Mouse (Mus musculus): ENCODE results near the gene Jmjd8. TPM values are rescaled to one million over a fixed set of nuclear protein-coding genes. Genes with fewer than 3 reads are reported as not detected.

Gene Jmjd8
- polyA plus RNA-seq, 2 experiments from 2014 or later = 11.4 to 21.9 TPM

GRCm38 (mm10) chr17:25808789-25809605 lies 19.7 kb upstream of the Jmjd8 start, which contains the start of gene Fbxl16:
Gene Fbxl16 (plus strand): TSS chr17:25809085.
- no peak for ATAC-seq

DNA sequence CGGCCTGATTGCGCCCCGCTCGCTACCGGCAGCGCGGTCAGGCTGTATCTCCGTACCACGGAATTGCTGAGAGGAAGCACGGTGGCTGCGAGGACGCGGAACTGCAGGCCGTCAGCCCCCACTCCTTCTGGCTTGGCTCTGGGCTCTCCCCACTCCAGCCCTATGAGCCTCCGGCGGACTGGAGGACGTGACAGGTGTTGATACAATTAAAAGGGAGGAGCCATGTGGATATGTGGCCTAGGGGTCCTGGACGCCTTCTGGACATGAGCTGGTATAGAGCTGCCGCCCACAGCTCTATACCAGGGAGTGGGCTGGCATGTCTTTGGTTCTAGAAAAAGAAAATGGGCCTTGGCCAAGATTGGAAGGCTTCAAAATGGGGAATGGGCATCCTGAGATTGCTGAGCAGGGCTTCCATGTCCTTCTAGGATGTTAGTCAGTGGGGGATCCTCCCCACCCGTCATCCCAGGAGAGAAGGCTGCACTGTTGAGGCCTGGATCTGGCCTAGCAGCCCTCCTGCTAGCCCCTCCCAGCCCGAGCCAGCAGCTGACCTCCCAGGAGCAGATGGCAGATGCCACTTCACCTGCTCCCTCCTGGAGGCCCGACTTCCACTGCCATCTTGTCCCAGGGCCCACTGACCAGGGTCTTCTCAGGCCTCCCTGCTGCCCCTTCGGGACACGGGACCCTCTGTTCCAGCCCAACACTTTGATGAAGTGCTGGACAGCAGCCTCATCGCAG lies 18.9 kb upstream of the Jmjd8 start:
- no peak for ATAC-seq

GRCm38 (mm10) chr17:25810890-25811289 lies 17.8 kb upstream of the Jmjd8 start:
- no peak for ATAC-seq

- peak; percentile 43 for ATAC-seq
Measured at GRCm38 (mm10) chr17:25813471-25813870, 15.2 kb upstream of the Jmjd8 start.

- ATAC-seq = no peak
Measured at GRCm38 (mm10) chr17:25817662-25818061, 11.0 kb upstream of the Jmjd8 start.

DNA sequence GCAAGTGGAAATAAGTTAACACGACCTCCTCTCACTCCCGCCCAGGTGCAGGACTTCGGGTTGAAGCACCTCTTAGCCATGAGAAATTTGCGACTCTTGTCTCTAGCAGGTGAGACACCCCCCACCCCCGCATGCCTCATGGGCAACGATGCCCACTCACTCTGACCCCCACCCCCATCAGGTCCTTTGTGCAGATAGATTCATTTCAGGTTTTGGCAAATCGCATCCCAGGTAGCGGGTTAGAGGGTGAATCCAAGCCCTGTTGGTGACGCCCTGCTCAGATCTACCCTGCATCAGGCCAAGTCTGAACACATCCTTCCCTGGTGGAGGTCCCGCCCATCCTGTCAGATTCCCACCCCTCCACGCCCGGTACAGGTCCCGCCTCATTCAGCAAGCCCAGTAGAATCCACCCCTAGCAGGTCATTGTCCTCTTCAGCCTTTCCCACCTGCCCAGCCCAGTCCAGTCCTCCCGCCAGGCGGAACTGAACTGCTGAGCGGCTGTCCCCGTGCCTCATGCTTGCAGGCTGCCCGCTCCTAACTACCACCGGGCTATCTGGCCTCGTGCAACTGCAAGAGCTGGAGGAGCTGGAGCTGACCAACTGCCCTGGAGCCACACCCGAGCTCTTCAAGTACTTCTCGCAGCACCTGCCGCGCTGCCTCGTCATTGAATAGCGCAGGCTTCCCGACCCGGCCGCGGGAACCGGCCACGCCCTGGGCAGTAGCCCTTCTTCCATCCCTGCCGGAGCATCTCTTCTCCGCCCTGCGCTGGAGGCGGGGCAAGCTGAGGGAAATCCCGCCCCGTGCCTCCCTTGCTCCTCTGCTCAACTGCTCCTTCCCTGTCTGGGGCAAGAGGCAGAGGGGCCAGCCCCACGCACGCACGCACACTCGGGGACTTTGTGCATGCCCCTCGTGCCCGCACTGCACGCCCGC lies 9.6 kb upstream of the Jmjd8 start:
- ATAC-seq = no peak

- peak; percentile 94 for ATAC-seq
Measured at GRCm38 (mm10) chr17:25823452-25823851, 5.2 kb upstream of the Jmjd8 start, which contains the start of gene Wdr24. Gene Wdr24 (plus strand): TSS chr17:25823627.

DNA sequence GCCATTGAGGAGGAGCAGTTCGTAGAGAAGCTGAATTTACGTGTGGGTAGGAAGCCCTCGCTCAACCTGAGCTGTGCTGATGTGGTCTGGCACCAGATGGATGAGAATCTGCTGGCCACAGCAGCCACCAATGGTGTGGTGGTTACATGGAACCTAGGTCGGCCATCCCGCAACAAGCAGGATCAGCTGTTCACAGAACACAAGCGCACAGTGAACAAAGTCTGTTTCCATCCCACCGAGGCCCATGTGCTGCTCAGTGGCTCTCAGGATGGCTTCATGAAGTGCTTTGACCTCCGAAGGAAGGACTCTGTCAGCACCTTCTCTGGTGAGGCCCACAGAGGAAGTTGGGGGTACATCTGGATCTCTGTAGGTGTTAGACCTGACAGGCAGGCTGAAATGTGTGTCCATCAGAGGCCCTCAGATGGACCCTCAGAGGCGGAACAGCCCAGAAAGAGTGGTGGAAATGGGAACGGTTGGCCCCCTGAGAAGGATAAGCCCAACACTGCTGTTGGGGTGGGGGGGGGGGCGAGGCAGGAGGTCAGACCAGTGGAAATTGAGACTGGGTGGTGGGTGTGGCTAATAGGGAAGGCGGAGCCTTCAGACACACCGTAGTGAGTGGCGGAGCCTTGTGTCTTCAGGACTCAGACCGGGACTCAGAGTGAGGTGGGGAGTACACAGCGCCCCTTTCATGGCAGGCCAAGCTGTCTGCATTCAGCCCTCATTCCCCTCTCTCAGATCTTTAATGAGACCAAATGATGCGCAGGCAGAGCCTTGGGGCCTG lies 4.1 kb upstream of the Jmjd8 start:
- no peak for ATAC-seq

GRCm38 (mm10) chr17:25825311-25825710 lies 3.4 kb upstream of the Jmjd8 start:
- no peak for ATAC-seq

- ATAC-seq = no peak
Measured at GRCm38 (mm10) chr17:25825984-25826570, 2.6 kb upstream of the Jmjd8 start.

DNA sequence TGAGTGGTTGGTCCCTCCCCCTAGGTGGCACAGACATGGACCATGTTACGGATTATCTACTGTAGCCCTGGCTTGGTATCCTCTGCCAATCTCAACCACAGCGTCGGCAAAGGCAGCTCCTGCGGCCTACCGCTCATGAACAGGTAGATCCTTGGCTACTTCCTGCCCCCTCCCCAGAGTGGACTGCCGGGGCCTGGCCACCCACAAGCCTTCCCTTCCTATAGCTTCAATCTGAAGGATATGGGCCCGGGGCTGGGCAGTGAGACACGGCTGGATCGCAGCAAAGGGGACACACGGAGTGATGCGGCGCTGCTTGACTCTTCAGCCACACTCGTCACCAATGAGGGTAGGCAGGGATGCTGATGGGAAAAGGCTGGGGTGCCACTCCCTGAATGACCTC lies 1.7 kb upstream of the Jmjd8 start:
- ATAC-seq = no peak

DNA sequence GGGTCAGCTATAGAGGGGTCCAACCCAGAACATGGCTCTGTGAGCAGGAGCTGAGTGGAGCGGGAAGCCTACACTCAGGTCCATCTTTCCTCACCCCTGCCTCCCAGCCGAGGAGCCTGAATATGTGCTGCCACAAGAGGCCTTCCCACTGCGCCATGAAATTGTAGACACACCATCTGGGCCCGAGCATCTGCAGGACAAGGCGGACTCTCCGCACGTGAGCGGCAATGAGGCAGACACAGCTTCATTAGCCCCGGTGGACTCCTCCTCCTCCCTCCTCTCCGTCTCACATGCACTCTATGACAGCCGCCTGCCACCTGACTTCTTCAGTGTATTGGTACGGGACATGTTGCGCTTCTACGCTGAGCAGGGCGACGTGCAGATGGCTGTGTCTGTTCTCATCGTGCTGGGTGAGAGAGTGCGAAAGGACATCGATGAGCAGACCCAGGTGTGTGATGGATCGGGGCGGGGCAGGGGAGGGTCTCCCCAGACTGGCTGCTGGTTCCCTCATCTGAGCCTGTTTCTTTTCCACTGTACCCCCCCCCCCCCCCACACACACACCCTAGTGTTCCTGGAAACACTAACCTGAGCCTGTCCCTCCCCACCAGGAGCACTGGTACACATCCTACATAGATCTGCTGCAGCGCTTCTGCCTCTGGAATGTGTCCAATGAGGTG lies 983 bp upstream of the Jmjd8 start:
- ATAC-seq = no peak

GRCm38 (mm10) chr17:25828223-25828594 lies 458 bp upstream of the Jmjd8 start:
- ATAC-seq = no peak

GRCm38 (mm10) chr17:25829558-25830017 lies 921 bp downstream of the Jmjd8 start:
- ATAC-seq = no peak

- ATAC-seq = no peak
Measured at GRCm38 (mm10) chr17:25830200-25830753, 1.6 kb downstream of the Jmjd8 start.

DNA sequence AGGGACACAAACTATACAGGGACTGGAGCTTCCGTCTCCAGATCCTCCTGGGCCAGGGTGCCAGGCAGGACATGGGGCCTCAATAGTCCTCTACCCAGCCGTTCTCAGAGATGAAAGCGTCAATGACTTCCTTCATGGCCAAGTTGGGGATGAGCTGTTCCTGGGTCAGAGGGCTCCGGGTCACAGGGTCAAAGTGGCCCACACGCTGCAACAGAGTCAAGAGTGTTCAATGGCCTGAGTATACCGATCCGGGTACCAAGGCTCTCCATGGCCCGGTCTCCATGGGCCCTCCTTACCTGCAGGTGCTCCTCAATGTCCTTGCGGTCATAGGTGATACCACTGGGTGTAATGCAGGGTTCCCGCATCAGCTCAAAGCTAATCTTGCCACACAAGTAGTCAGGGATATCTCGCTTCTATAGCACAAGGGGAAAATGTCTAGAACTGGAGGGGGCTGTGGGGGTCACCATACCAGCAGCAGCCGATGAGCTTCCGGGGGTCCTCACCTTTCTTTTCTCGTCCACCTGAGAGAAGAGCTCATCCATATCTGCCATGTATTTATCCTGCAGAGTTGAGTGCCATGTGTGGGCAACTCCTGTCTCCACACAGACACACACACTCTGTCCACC lies 2.3 kb downstream of the Jmjd8 start:
- no peak for ATAC-seq

GRCm38 (mm10) chr17:25831451-25832281 lies 3.0 kb downstream of the Jmjd8 start:
- ATAC-seq = no peak

DNA sequence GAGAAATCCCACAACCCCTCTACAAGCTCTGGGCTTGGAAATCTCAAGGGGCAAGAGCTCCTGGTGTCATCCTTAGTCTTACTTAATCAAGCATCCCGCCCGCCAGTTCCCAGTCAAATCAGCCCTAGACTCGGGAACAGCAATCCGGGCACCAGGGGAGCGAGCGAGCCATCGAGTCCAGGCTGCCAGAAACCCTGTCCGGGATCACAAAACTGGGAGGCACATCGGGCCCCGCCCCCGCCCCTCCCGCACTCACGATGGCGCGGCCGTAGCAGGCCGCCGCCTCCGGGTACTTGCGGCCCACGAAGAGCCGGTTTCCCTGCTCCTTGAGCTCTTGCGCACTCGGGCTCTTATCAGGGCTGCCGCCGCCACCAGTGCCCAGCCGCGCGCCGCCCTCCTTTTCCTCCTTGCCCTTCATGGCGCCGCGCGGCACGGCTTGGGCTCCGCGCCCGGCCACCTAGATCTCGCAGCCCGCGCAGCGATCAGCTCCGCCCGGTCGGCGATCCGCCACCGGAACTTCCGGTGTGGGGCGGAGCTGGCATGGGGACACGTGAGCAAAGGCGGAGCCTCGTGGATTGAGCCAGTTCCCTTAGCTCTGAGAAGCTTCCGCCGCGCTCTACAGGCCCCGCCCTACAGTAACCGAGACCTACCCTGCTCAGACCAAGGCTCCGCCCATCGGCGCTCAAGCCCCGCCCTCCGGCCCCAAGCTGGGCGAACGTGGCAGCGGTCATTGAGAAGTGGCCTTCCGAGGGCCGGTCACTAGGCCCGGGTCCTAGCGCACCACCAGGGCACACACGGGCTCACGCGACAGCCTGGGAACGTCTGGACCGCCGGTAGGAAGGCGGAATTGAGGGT lies 4.0 kb downstream of the Jmjd8 start:
- peak; percentile 95 for ATAC-seq

Measured in activated CD4-positive, CD25-positive, alpha-beta regulatory T cell, adult 4 months (primary cell).